Mouse (Mus musculus): ENCODE data around the gene Smpdl3a. TPM values are rescaled to one million over a fixed set of nuclear protein-coding genes. Genes with fewer than 3 reads are reported as not detected.

Smpdl3a gene
- total and polyA plus RNA-seq, 3 experiments: 56.5 to 76.9 (median 67.1) TPM

DNA sequence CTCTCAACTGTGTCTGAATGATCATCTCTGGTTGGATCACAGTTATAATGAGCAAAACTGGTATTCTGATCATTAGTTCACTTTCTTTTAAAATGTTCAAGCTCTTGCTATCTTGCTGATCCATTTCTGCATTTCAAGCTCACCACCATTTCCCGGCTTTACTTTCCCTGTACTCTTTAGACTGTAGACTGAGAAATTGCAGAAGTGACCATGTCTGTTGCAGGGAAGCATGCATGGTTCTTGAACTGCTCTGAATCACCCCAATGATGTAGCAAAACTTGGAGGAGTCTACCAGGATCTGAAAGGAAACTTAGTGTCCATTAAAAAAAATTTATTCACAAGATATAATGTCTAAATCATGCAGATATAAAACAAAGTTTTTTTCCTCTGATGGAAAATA, 1.2 kb upstream of the Smpdl3a start:
- TF ChIP-seq CTCF (IDR thresholded peaks at IDR 0.05): no peak
- TF ChIP-seq EP300 (IDR thresholded peaks at IDR 0.05; ENCODE audit: insufficient read depth, low read depth, low read length): no peak
- no peak for TF ChIP-seq POLR2A (IDR thresholded peaks at IDR 0.05; ENCODE audit: insufficient read depth, low read depth, low read length)
- H3K9ac ChIP-seq (ENCODE audit: low read depth, low read length): no peak overlapping the region
- no peak for DNase-seq
- H3K27me3 ChIP-seq (ENCODE audit: control insufficient read depth, insufficient read depth, low read length): no peaks in the 10 kb centered on the region
- no peak overlapping the region for H3K27ac ChIP-seq
- WGBS: 98% methylated on average over 1 of the region's 1 CpGs
- no peaks in the 10 kb centered on the region for H3K79me2 ChIP-seq (replicated peaks; ENCODE audit: control insufficient read depth, insufficient read depth, low read length)
- intact Hi-C loops (cut with DNase I): loop anchor here (10.0 kb wide), 1 partner anchor 308 kb away; the partner anchor contains the start of gene Hsf2
- H3K4me3 ChIP-seq: no peak overlapping the region
- peaks cover 4% of the 10 kb centered on the region for H3K4me1 ChIP-seq (ENCODE audit: control insufficient read depth, insufficient read depth, low read length)
- peaks cover 3% of the 10 kb centered on the region; the same call in 1 of the 2 replicates for H3K36me3 ChIP-seq (ENCODE audit: control insufficient read depth, insufficient read depth, low read length)

DNA sequence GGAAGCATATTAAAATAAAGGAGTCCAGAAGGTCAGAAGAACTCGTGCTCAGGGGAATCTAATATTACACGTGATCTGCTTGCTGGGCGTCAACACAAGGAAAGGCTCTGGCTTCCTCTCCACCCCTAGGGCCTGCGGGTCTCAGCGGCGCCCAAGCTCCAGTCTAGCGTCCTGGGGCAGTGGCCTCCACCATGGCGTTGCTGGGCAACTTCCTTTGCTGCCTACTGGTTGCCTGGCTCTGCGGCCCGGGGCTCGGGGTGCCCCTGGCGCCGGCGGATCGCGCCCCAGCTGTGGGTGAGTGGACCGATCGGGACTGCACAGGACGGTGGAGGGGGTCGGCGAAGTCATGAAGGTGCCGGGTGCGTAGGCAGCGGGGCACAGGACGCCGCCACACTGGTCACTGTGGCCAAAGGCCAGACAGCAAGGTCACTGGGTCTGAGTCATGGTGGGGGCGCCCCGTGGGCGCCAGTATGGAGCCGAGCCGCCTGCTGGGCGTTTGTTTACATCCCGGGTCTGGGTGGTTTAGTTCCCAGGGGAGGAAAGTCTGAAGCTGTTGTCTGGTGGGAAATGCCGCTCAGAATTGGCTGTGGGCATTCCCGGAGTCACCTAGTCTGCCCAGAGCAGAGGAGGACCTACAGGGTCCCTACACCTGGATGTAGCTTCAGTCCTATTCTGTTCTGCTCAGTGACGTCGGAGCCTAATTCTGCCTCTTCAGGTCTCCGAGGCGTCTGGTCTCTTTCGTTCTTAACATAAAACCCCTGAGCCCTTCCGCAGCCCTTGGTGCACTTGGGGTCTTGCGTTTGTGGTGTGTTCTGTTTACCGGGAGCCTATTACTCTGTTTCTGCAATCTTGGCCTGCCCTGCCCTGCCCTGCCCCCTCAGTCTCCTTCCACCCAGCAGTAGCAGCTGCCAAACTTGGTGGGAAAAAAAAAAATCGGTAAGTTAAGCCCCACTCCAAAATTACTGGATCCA, 641 bp downstream of the Smpdl3a start:
- H3K27me3 ChIP-seq (ENCODE audit: control insufficient read depth, insufficient read depth, low read length): no peaks in the 10 kb centered on the region
- intact Hi-C loops (cut with DNase I): loop anchor here (1.0 to 10.0 kb wide), 3 partner anchors 51 to 332 kb away; partner anchors contain the start of gene Hsf2
- under 1% methylated on average over 44 of the region's 44 CpGs for WGBS
- TF ChIP-seq CTCF (IDR thresholded peaks at IDR 0.05): peak; percentile 43
- TF ChIP-seq POLR2A (IDR thresholded peaks at IDR 0.05; ENCODE audit: insufficient read depth, low read depth, low read length): 0 out of 2 replicates have a peak, but pooled peaks have one; percentile 20
- TF ChIP-seq EP300 (IDR thresholded peaks at IDR 0.05; ENCODE audit: insufficient read depth, low read depth, low read length): no peak
- peak overlapping the region; percentile 87 for H3K9ac ChIP-seq (ENCODE audit: low read depth, low read length)
- H3K36me3 ChIP-seq (ENCODE audit: control insufficient read depth, insufficient read depth, low read length): peaks cover 3% of the 10 kb centered on the region; the same call in 1 of the 2 replicates
- no peaks in the 10 kb centered on the region for H3K79me2 ChIP-seq (replicated peaks; ENCODE audit: control insufficient read depth, insufficient read depth, low read length)
- H3K27ac ChIP-seq: peak overlapping the region; percentile 96
- H3K4me3 ChIP-seq: peak overlapping the region; percentile 91
- H3K4me1 ChIP-seq (ENCODE audit: control insufficient read depth, insufficient read depth, low read length): peaks cover 4% of the 10 kb centered on the region
- DNase-seq: peak; percentile 81 to 83

DNA sequence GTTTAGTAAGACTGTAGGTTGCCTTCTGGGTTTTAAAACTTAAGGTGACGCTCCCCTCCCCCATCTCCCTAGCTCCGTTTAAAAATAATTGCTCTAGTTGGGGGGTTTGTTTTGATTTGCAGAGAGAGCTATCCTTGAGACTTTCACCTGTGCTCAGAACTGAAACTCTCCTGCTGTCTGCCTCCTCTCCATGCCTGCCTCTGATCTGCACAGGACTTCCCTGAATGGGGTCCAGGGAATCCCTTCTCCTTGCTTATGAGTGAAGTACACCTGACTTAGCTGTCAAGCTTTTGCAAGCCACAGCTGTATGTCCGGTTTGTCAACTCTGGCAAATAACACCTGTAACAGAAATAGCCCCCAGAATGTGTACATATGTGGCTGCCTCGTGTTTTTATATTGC, 1.4 kb downstream of the Smpdl3a start:
- intact Hi-C loops (cut with DNase I): loop anchor here (1.0 to 10.0 kb wide), 3 partner anchors 52 to 333 kb away; partner anchors contain the start of gene Hsf2
- peak in 1 of 2 experiments; percentile 25 for DNase-seq
- 20% methylated on average over 4 of the region's 4 CpGs for whole genome bisulfite sequencing
- H3K27me3 ChIP-seq (ENCODE audit: control insufficient read depth, insufficient read depth, low read length): no peaks in the 10 kb centered on the region
- peaks cover 3% of the 10 kb centered on the region; the same call in 1 of the 2 replicates for H3K36me3 ChIP-seq (ENCODE audit: control insufficient read depth, insufficient read depth, low read length)
- TF ChIP-seq EP300 (IDR thresholded peaks at IDR 0.05; ENCODE audit: insufficient read depth, low read depth, low read length) (no peak), CTCF (IDR thresholded peaks at IDR 0.05) (no peak), POLR2A (IDR thresholded peaks at IDR 0.05; ENCODE audit: insufficient read depth, low read depth, low read length) (no peak)
- H3K4me1 ChIP-seq (ENCODE audit: control insufficient read depth, insufficient read depth, low read length): peaks cover 4% of the 10 kb centered on the region
- H3K9ac ChIP-seq (ENCODE audit: low read depth, low read length): peak overlapping the region; percentile 87; the same call in 1 of the 2 replicates
- H3K4me3 ChIP-seq: peak overlapping the region; percentile 91
- H3K79me2 ChIP-seq (replicated peaks; ENCODE audit: control insufficient read depth, insufficient read depth, low read length): no peaks in the 10 kb centered on the region
- peak overlapping the region; percentile 96 for H3K27ac ChIP-seq

DNA sequence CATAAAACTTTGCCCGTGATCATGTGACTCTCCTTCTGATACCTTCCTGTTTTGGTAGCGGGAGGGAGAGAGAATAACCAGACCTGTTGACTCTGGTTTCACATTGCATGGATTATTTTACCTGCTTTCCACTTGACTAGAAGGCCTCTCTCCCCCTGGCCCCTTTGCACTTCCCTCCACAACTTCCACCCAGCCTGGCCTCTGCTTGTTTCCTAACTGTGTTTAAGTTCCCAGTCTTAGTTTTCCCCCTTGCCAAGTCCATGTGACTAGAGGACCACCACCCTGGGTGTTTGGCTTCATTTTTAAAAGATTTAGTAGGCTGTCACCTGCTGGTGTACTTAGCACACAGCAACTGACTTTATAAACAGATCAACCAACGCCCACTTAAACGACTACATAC, 1.9 kb downstream of the Smpdl3a start:
- intact Hi-C loops (cut with DNase I): loop anchor here (5.0 to 10.0 kb wide), 2 partner anchors 311 to 334 kb away; partner anchors contain the start of gene Hsf2
- H3K4me3 ChIP-seq: peak overlapping the region; percentile 91

DNA sequence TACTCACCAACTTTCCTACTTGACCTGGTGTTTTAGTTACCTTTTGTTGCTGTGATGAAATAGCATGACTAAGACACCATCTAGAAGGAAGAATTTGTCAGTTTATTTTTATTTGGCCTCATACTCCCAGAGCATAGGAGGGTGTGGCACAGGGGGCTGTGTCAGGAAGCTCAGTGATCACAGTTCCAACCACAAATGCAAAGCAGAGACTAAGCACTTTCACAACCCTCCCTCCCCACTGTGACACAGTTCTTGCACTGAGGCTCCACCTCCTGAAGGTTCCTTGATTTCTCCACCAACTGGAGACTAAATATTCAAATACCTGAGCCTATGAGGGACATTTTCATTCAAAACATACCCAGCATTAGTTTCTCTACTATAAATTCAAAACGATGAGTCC, 5.4 kb downstream of the Smpdl3a start:
- Histone ChIP-seq H3K79me2 (replicated peaks; ENCODE audit: control insufficient read depth, insufficient read depth, low read length) (no peaks in the 10 kb centered on the region), H3K27me3 (ENCODE audit: control insufficient read depth, insufficient read depth, low read length) (no peaks in the 10 kb centered on the region), H3K4me1 (ENCODE audit: control insufficient read depth, insufficient read depth, low read length) (peaks cover 3% of the 10 kb centered on the region), H3K36me3 (ENCODE audit: control insufficient read depth, insufficient read depth, low read length) (peaks cover 5% of the 10 kb centered on the region), H3K27ac (no peak overlapping the region), H3K9ac (ENCODE audit: low read depth, low read length) (no peak overlapping the region), H3K4me3 (no peak overlapping the region)
- TF ChIP-seq CTCF (IDR thresholded peaks at IDR 0.05) (no peak), EP300 (IDR thresholded peaks at IDR 0.05; ENCODE audit: insufficient read depth, low read depth, low read length) (no peak), POLR2A (IDR thresholded peaks at IDR 0.05; ENCODE audit: insufficient read depth, low read depth, low read length) (no peak)
- WGBS: 85% methylated on average over 1 of the region's 1 CpGs
- no peak for DNase-seq
- intact Hi-C loops (cut with DNase I): loop anchor here (5.0 to 10.0 kb wide), 2 partner anchors 315 to 337 kb away; partner anchors contain the start of gene Hsf2

More for the DNA sequence above, 1.9 kb downstream of the Smpdl3a start:
- Histone ChIP-seq H3K9ac (ENCODE audit: low read depth, low read length) (peak overlapping the region; percentile 53; the same call in 1 of the 2 replicates), H3K4me1 (ENCODE audit: control insufficient read depth, insufficient read depth, low read length) (peaks cover 4% of the 10 kb centered on the region), H3K27ac (peak overlapping the region; percentile 96), H3K36me3 (ENCODE audit: control insufficient read depth, insufficient read depth, low read length) (peaks cover 3% of the 10 kb centered on the region), H3K79me2 (replicated peaks; ENCODE audit: control insufficient read depth, insufficient read depth, low read length) (no peaks in the 10 kb centered on the region), H3K27me3 (ENCODE audit: control insufficient read depth, insufficient read depth, low read length) (no peaks in the 10 kb centered on the region)
- TF ChIP-seq EP300 (IDR thresholded peaks at IDR 0.05; ENCODE audit: insufficient read depth, low read depth, low read length) (no peak), CTCF (IDR thresholded peaks at IDR 0.05) (peak; percentile 79), POLR2A (IDR thresholded peaks at IDR 0.05; ENCODE audit: insufficient read depth, low read depth, low read length) (no peak)
- WGBS: 25% methylated on average over 4 of the region's 4 CpGs
- DNase-seq: peak; percentile 26 to 41
